Mouse (Mus musculus): ENCODE results near the gene Capza2. TPM values are rescaled to one million over a fixed set of nuclear protein-coding genes. Genes with fewer than 3 reads are reported as not detected.
"Not testable (repeated sequence)": the region's sequence is repeated elsewhere in the genome, so short reads cannot be mapped to it uniquely, and the experiment has no call there.

The Capza2 gene
- polyA plus RNA-seq, 1 experiment from 2014 or later: 212 TPM

DNA sequence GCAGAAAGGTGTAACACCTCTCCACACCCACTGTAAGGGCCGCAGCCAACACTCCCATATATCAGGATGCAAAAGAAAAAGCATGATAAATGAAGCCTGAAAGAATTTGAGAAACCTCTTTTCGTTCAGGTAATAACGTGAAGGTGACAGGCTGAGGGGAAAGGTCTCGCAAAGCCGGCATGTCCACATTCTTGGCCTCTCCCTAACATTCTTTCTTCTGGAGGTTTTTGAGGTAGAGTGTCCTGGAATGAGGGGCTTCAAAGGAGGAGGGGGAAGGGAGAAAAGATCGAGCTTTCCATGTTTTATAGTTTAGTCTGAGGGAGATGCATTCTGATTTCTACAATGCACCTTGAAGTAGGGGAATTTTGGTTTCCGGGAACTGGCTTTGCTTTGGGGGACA lies 56.6 kb downstream of the Capza2 start, which contains the start of gene St7:
Gene St7 (plus strand): TSS at position 287 of the 400 bp plus-strand sequence.
- Histone ChIP-seq H3K36me3 (0 out of 2 replicates have a peak, but pooled peaks cover 2% of the 10 kb centered on the region), H3K4me3 (peak within 1 kb of the TSS; percentile 73), H3K9me3 (no peaks in the 10 kb centered on the region), H3K4me1 (peaks cover 15% of the 10 kb centered on the region; the same call in 1 of the 2 replicates), H3K27ac (peak within 1 kb of the TSS; percentile 96), H3K9ac (peak within 1 kb of the TSS; percentile 90), H3K4me2 (peak within 1 kb of the TSS; percentile 68), H3K27me3 (no peaks in the 10 kb centered on the region)
- 49% methylated on average over 7 of the region's 7 CpGs for WGBS
- no peak for ATAC-seq (ENCODE audit: insufficient number of reproducible peaks, low FRiP score, low TSS enrichment, low read depth)

GRCm38 (mm10) chr6:17693726-17694549 lies 57.9 kb downstream of the Capza2 start:
- no peaks in the 10 kb centered on the region for H3K9me3 ChIP-seq
- peak overlapping the region; percentile 96 for H3K27ac ChIP-seq
- H3K4me2 ChIP-seq: peak overlapping the region; percentile 68
- peak; percentile 75 for ATAC-seq (ENCODE audit: insufficient number of reproducible peaks, low FRiP score, low TSS enrichment, low read depth)
- H3K9ac ChIP-seq: peak overlapping the region; percentile 90
- under 1% methylated on average over 73 of the region's 97 CpGs for WGBS
- no peaks in the 10 kb centered on the region for H3K27me3 ChIP-seq
- peaks cover 15% of the 10 kb centered on the region; the same call in 1 of the 2 replicates for H3K4me1 ChIP-seq
- H3K4me3 ChIP-seq: peak overlapping the region; percentile 73
- 0 out of 2 replicates have a peak, but pooled peaks cover 2% of the 10 kb centered on the region for H3K36me3 ChIP-seq

- H3K9me3 ChIP-seq: no peaks in the 10 kb centered on the region
- peaks cover 15% of the 10 kb centered on the region; the same call in 1 of the 2 replicates for H3K4me1 ChIP-seq
- peak overlapping the region; percentile 73 for H3K4me3 ChIP-seq
- 0 out of 2 replicates have a peak, but pooled peaks cover 2% of the 10 kb centered on the region for H3K36me3 ChIP-seq
- H3K9ac ChIP-seq: peak overlapping the region; percentile 90
- WGBS: 0% methylated on average over 46 of the region's 46 CpGs
- H3K27me3 ChIP-seq: no peaks in the 10 kb centered on the region
- H3K4me2 ChIP-seq: peak overlapping the region; percentile 68
- ATAC-seq (ENCODE audit: insufficient number of reproducible peaks, low FRiP score, low TSS enrichment, low read depth): peak; percentile 76; the same call in 1 of the 2 replicates
- H3K27ac ChIP-seq: peak overlapping the region; percentile 96
These were observed 58.5 kb downstream of the Capza2 start for GRCm38 (mm10) chr6:17694550-17694951.

- 51% methylated on average over 5 of the region's 5 CpGs for WGBS
- Histone ChIP-seq H3K4me3 (no peak overlapping the region), H3K9ac (no peak overlapping the region), H3K4me1 (peaks cover 15% of the 10 kb centered on the region; the same call in 1 of the 2 replicates), H3K36me3 (0 out of 2 replicates have a peak, but pooled peaks cover 2% of the 10 kb centered on the region), H3K4me2 (0 out of 2 replicates have a peak overlapping the region, but pooled peaks have one; percentile 3), H3K27ac (peak overlapping the region; percentile 69), H3K9me3 (no peaks in the 10 kb centered on the region), H3K27me3 (no peaks in the 10 kb centered on the region)
- no peak for ATAC-seq (ENCODE audit: insufficient number of reproducible peaks, low FRiP score, low TSS enrichment, low read depth)
These were observed 60.3 kb downstream of the Capza2 start for GRCm38 (mm10) chr6:17696321-17696734.

- Histone ChIP-seq H3K27ac (no peak overlapping the region), H3K4me3 (no peak overlapping the region), H3K27me3 (no peaks in the 10 kb centered on the region), H3K36me3 (0 out of 2 replicates have a peak, but pooled peaks cover 2% of the 10 kb centered on the region), H3K4me1 (peaks cover 2% of the 10 kb centered on the region; the same call in 1 of the 2 replicates), H3K9me3 (no peaks in the 10 kb centered on the region), H3K4me2 (no peak overlapping the region), H3K9ac (no peak overlapping the region)
- 50% methylated on average over 7 of the region's 7 CpGs for WGBS
- no peak for ATAC-seq (ENCODE audit: insufficient number of reproducible peaks, low FRiP score, low TSS enrichment, low read depth)
These were observed 65.0 kb downstream of the Capza2 start for GRCm38 (mm10) chr6:17700936-17701612.

GRCm38 (mm10) chr6:17704038-17704437 lies 68.0 kb downstream of the Capza2 start:
- 78% methylated on average over 1 of the region's 1 CpGs for WGBS
- not testable (repeated sequence) for H3K27ac ChIP-seq; H3K4me1 ChIP-seq; H3K36me3 ChIP-seq; H3K4me3 ChIP-seq; ATAC-seq (ENCODE audit: insufficient number of reproducible peaks, low FRiP score, low TSS enrichment, low read depth); H3K9me3 ChIP-seq; H3K4me2 ChIP-seq; H3K9ac ChIP-seq; H3K27me3 ChIP-seq

- no peaks in the 10 kb centered on the region for H3K9me3 ChIP-seq
- H3K36me3 ChIP-seq: no peaks in the 10 kb centered on the region; the same call in 1 of the 2 replicates
- no peaks in the 10 kb centered on the region for H3K27me3 ChIP-seq
- H3K4me1 ChIP-seq: no peaks in the 10 kb centered on the region; the same call in 1 of the 2 replicates
- H3K4me2 ChIP-seq: no peak overlapping the region
- no peak overlapping the region for H3K27ac ChIP-seq
- WGBS: 87% methylated on average over 3 of the region's 3 CpGs
- ATAC-seq (ENCODE audit: insufficient number of reproducible peaks, low FRiP score, low TSS enrichment, low read depth): no peak
- no peak overlapping the region for H3K4me3 ChIP-seq
- H3K9ac ChIP-seq: no peak overlapping the region
These were observed 69.9 kb downstream of the Capza2 start for GRCm38 (mm10) chr6:17705973-17706372.

Other genes starting within 250 kb of the Capza2 start
- gene Met, start 172.4 kb upstream of the Capza2 start, polyA plus RNA-seq (2015; fragmentation: Nextera tagmentation; extraction: Ambion mirVana): 3.8 and 4.3 TPM in 2 replicates
- 26.8 and 27.8 TPM in 2 replicates for gene St7, start 56.7 kb downstream of the Capza2 start, polyA plus RNA-seq (2015; fragmentation: Nextera tagmentation; extraction: Ambion mirVana)

Measured in limb, embryonic 15.5 days (tissue).